Mouse (Mus musculus) kidney, embryonic 15.5 days (tissue): ENCODE data around the gene Pofut1. TPM values are rescaled to one million over a fixed set of nuclear protein-coding genes. Genes with fewer than 3 reads are reported as not detected.

Experiments used
- ATAC-seq: fragments of 200-750 bp; cut with Nextera tagmentation; replicated peaks from 2 replicates; pipeline ENCODE4 v1.8.0; 2017; ENCODE audit warnings: moderate TSS enrichment; ENCODE audit not compliant: low FRiP score
- H3K27ac ChIP-seq: fragments of 300-500 bp; sonication (generic); 2 replicates; pipeline ENCODE4 v1.5.1; 2015; ENCODE audit warnings: mild to moderate bottlenecking, inconsistent platforms
- H3K27me3 ChIP-seq: fragments of 300-500 bp; sonication (generic); 2 replicates; pipeline ENCODE4 v1.6.1; 2015; ENCODE audit warnings: inconsistent platforms
- H3K36me3 ChIP-seq: fragments of 300-500 bp; sonication (generic); 2 replicates; pipeline ENCODE4 v1.6.1; 2015; ENCODE audit warnings: inconsistent platforms
- H3K4me1 ChIP-seq: fragments of 300-500 bp; sonication (generic); 2 replicates; pipeline ENCODE4 v1.6.1; 2015; ENCODE audit warnings: inconsistent platforms
- H3K4me2 ChIP-seq: fragments of 300-500 bp; sonication (generic); 2 replicates; pipeline ENCODE4 v1.6.1; 2015; ENCODE audit warnings: moderate library complexity, mild to moderate bottlenecking, inconsistent platforms
- H3K4me3 ChIP-seq: fragments of 300-500 bp; sonication (generic); replicated peaks from 2 replicates; pipeline ENCODE4 v1.5.1; 2015; ENCODE audit warnings: mild to moderate bottlenecking, inconsistent platforms
- H3K9ac ChIP-seq: fragments of 300-500 bp; sonication (generic); 2 replicates; pipeline ENCODE4 v1.6.1; 2015; ENCODE audit warnings: mild to moderate bottlenecking, inconsistent platforms
- H3K9me3 ChIP-seq: fragments of 300-500 bp; sonication (generic); replicated peaks from 2 replicates; pipeline ENCODE4 v1.6.1; 2016; ENCODE audit warnings: inconsistent platforms
- WGBS: fragments of 180-500 bp; shearing (Covaris S2); methylation state at CpG from one replicate; pipeline ENCODE4 v1.1.7; 2015; ENCODE audit warnings: mixed read lengths; 5-methylcytosine and 5-hydroxymethylcytosine counted together
- polyA plus RNA-seq: library from polyadenylated mRNA; unstranded; fragments of >200 nt; fragmentation: Nextera tagmentation; extraction: Ambion mirVana; gene quantifications from 2 replicates; pipeline ENCODE4 v1.2.1, GENCODE M21; 2015

Pofut1 gene
- polyA plus RNA-seq, 1 experiment from 2014 or later: 6.4 TPM

GRCm38 (mm10) chr2:153218516-153218915, 22.8 kb upstream of the Pofut1 start:
- no peaks in the 10 kb centered on the region for H3K4me1 ChIP-seq
- H3K27me3 ChIP-seq: no peaks in the 10 kb centered on the region
- H3K4me2 ChIP-seq: no peak overlapping the region
- H3K27ac ChIP-seq: no peak overlapping the region
- WGBS: 74% methylated on average over 3 of the region's 3 CpGs
- H3K9me3 ChIP-seq: no peaks in the 10 kb centered on the region
- H3K36me3 ChIP-seq: no peaks in the 10 kb centered on the region
- no peak overlapping the region for H3K9ac ChIP-seq
- H3K4me3 ChIP-seq: no peak overlapping the region
- no peak for ATAC-seq

GRCm38 (mm10) chr2:153221620-153222019, 19.7 kb upstream of the Pofut1 start:
- Histone ChIP-seq H3K9ac (no peak overlapping the region), H3K4me3 (no peak overlapping the region), H3K4me2 (no peak overlapping the region), H3K9me3 (no peaks in the 10 kb centered on the region), H3K27ac (no peak overlapping the region), H3K4me1 (peaks cover 13% of the 10 kb centered on the region), H3K36me3 (no peaks in the 10 kb centered on the region), H3K27me3 (no peaks in the 10 kb centered on the region)
- WGBS: 83% methylated on average over 4 of the region's 4 CpGs
- ATAC-seq: no peak; the same call in 1 of the 2 replicates

GRCm38 (mm10) chr2:153222130-153222529, 19.2 kb upstream of the Pofut1 start:
- H3K9me3 ChIP-seq: no peaks in the 10 kb centered on the region
- H3K4me1 ChIP-seq: peaks cover 13% of the 10 kb centered on the region
- ATAC-seq: no peak
- H3K4me3 ChIP-seq: no peak overlapping the region
- no peak overlapping the region for H3K9ac ChIP-seq
- no peaks in the 10 kb centered on the region; the same call in 1 of the 2 replicates for H3K36me3 ChIP-seq
- H3K4me2 ChIP-seq: no peak overlapping the region
- no peaks in the 10 kb centered on the region for H3K27me3 ChIP-seq
- no peak overlapping the region for H3K27ac ChIP-seq

DNA sequence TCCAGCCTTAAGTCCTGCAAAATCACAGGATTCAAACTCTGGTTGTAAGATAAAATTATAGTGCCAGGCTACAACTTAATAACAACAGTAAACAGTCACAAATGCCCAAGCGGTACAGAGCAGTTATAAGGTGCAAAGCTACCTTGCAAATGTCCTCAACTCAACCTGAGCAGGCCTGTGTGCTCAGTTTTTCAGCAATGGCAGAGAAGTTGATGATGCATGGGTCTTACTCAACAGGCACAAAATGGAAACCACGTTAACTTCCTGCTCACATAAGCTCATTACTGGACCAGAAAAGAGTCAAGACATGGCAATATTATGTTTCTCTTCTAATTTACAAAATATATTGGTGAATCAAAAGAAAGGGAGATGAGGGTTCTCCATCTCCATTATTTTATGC, 18.8 kb upstream of the Pofut1 start:
- H3K4me1 ChIP-seq: peaks cover 13% of the 10 kb centered on the region
- ATAC-seq: no peak
- no peaks in the 10 kb centered on the region for H3K9me3 ChIP-seq
- H3K4me3 ChIP-seq: no peak overlapping the region
- no peak overlapping the region for H3K27ac ChIP-seq
- H3K27me3 ChIP-seq: no peaks in the 10 kb centered on the region
- H3K4me2 ChIP-seq: no peak overlapping the region
- no peak overlapping the region for H3K9ac ChIP-seq
- H3K36me3 ChIP-seq: peaks cover 3% of the 10 kb centered on the region
- 91% methylated on average over 2 of the region's 2 CpGs for WGBS

GRCm38 (mm10) chr2:153224946-153225594, 16.3 kb upstream of the Pofut1 start, which contains the start of gene Tspyl3:
TSS of gene Tspyl3 (minus strand) at chr2:153225441.
- H3K4me1 ChIP-seq: peaks cover 13% of the 10 kb centered on the region
- no peaks in the 10 kb centered on the region for H3K9me3 ChIP-seq
- WGBS: under 1% methylated on average over 31 of the region's 31 CpGs
- peak within 1 kb of the TSS; percentile 66 for H3K4me3 ChIP-seq
- H3K9ac ChIP-seq: peak within 1 kb of the TSS; percentile 73
- H3K36me3 ChIP-seq: peaks cover 25% of the 10 kb centered on the region
- peak; percentile 58 for ATAC-seq
- H3K27me3 ChIP-seq: no peaks in the 10 kb centered on the region
- H3K27ac ChIP-seq: peak within 1 kb of the TSS; percentile 79
- peak within 1 kb of the TSS; percentile 87 for H3K4me2 ChIP-seq

DNA sequence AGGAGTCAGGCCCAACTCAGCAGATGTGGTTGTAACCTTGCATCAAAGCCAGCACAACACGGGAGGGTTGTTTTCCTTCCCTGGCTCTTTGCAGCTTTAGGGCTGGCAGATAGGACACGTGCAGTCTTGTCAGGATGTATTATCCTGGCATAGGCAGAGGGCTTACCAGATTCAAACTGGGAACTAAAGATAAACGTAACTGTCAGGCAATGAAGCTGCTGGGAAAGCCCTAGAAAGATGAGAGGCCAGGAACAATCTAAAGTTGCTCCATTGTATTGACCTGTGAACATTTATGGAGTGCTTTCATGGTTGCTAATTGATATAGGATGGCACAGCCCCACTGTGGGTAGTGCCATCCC, 15.8 kb upstream of the Pofut1 start:
- H3K4me2 ChIP-seq: peak overlapping the region; percentile 87
- H3K4me3 ChIP-seq: peak overlapping the region; percentile 66
- H3K4me1 ChIP-seq: peaks cover 13% of the 10 kb centered on the region
- peak; percentile 3; the same call in 1 of the 2 replicates for ATAC-seq
- no peaks in the 10 kb centered on the region for H3K9me3 ChIP-seq
- peak overlapping the region; percentile 79 for H3K27ac ChIP-seq
- no peaks in the 10 kb centered on the region for H3K27me3 ChIP-seq
- peak overlapping the region; percentile 73 for H3K9ac ChIP-seq
- 2% methylated on average over 3 of the region's 3 CpGs for WGBS
- H3K36me3 ChIP-seq: peaks cover 30% of the 10 kb centered on the region

- Histone ChIP-seq H3K9ac (no peak overlapping the region), H3K4me2 (no peak overlapping the region), H3K27me3 (no peaks in the 10 kb centered on the region), H3K4me3 (no peak overlapping the region), H3K9me3 (no peaks in the 10 kb centered on the region), H3K4me1 (peaks cover 13% of the 10 kb centered on the region), H3K36me3 (peaks cover 54% of the 10 kb centered on the region), H3K27ac (no peak overlapping the region)
- 93% methylated on average over 4 of the region's 4 CpGs for WGBS
- no peak for ATAC-seq
Observed at GRCm38 (mm10) chr2:153227959-153228358, 13.4 kb upstream of the Pofut1 start.

DNA sequence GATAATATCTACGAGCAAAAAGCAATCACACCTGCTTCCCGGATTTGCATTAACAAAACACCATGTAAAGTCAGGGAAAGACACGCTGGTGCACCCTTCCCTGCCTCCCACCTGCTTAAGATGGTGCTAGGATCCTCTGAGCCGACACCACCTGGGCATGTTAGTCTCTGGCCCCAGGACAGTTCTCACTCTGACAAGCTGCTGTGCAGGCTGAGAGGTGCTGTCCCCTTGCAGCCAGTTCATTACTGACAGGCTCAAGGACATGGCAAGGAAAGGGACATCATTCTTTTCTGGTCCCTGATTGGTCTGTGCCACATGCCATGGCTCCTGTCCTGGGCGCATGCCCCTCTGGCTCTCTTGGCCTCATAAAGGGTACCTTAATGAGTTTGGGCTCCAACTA, 12.8 kb upstream of the Pofut1 start:
- no peaks in the 10 kb centered on the region for H3K27me3 ChIP-seq
- H3K4me2 ChIP-seq: no peak overlapping the region
- peaks cover 59% of the 10 kb centered on the region for H3K36me3 ChIP-seq
- H3K9ac ChIP-seq: no peak overlapping the region
- ATAC-seq: no peak
- H3K4me3 ChIP-seq: no peak overlapping the region
- H3K4me1 ChIP-seq: peaks cover 13% of the 10 kb centered on the region
- WGBS: 85% methylated on average over 5 of the region's 5 CpGs
- H3K27ac ChIP-seq: no peak overlapping the region
- H3K9me3 ChIP-seq: no peaks in the 10 kb centered on the region

DNA sequence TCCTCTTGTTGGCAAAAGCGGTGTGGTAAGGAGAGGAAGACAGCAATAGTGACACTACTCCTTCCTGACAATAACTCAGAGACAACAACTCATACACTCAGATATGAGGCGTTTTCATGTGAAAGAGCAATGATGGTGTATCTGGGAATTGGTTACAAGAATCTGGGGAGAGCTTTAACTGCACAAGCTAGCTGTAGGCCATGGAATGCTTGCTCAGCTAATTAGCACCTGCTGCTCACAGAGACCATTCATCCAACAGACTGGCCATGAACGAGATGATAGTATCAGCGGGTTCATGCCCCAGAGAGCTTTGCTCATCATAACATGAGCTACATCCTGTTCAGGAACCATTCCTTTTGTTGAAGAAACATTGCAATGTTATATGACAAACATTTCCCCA, 4.1 kb upstream of the Pofut1 start:
- H3K9ac ChIP-seq: no peak overlapping the region
- no peak overlapping the region for H3K27ac ChIP-seq
- H3K4me1 ChIP-seq: peaks cover 49% of the 10 kb centered on the region
- H3K36me3 ChIP-seq: peaks cover 45% of the 10 kb centered on the region
- 53% methylated on average over 4 of the region's 4 CpGs for WGBS
- no peak overlapping the region for H3K4me2 ChIP-seq
- no peaks in the 10 kb centered on the region for H3K27me3 ChIP-seq
- no peak for ATAC-seq
- no peak overlapping the region for H3K4me3 ChIP-seq
- H3K9me3 ChIP-seq: no peaks in the 10 kb centered on the region

GRCm38 (mm10) chr2:153237891-153238290, 3.4 kb upstream of the Pofut1 start:
- Histone ChIP-seq H3K36me3 (peaks cover 38% of the 10 kb centered on the region), H3K27me3 (no peaks in the 10 kb centered on the region), H3K4me2 (peak overlapping the region; percentile 80; the same call in 1 of the 2 replicates), H3K27ac (no peak overlapping the region), H3K9ac (no peak overlapping the region), H3K4me3 (no peak overlapping the region), H3K4me1 (peaks cover 52% of the 10 kb centered on the region), H3K9me3 (no peaks in the 10 kb centered on the region)
- WGBS: 56% methylated on average over 4 of the region's 4 CpGs
- no peak for ATAC-seq

DNA sequence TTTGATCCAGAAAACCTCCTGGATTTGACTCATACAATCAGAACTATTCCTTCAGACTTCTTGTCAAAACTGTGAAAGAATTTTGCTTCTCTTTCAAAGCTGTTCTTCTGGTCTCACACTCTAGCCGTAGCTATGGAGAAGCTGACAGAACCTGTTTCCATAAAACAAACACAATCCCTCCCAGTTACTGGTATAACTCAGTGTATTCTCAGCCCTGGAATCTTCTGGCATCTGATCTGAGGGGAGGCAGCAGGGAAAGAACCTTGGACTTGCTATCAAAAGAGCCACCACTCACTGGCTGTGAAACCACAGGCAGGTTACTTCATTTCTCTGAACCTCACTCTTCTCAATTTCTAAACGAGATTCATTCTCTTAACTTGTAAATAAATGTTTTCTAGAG, 2.9 kb upstream of the Pofut1 start:
- 65% methylated on average over 2 of the region's 2 CpGs for WGBS
- H3K4me3 ChIP-seq: no peak overlapping the region
- no peak overlapping the region for H3K27ac ChIP-seq
- H3K4me2 ChIP-seq: peak overlapping the region; percentile 80; the same call in 1 of the 2 replicates
- peaks cover 35% of the 10 kb centered on the region for H3K36me3 ChIP-seq
- H3K9ac ChIP-seq: no peak overlapping the region
- H3K4me1 ChIP-seq: peaks cover 52% of the 10 kb centered on the region
- H3K9me3 ChIP-seq: no peaks in the 10 kb centered on the region
- no peak for ATAC-seq
- no peaks in the 10 kb centered on the region for H3K27me3 ChIP-seq

DNA sequence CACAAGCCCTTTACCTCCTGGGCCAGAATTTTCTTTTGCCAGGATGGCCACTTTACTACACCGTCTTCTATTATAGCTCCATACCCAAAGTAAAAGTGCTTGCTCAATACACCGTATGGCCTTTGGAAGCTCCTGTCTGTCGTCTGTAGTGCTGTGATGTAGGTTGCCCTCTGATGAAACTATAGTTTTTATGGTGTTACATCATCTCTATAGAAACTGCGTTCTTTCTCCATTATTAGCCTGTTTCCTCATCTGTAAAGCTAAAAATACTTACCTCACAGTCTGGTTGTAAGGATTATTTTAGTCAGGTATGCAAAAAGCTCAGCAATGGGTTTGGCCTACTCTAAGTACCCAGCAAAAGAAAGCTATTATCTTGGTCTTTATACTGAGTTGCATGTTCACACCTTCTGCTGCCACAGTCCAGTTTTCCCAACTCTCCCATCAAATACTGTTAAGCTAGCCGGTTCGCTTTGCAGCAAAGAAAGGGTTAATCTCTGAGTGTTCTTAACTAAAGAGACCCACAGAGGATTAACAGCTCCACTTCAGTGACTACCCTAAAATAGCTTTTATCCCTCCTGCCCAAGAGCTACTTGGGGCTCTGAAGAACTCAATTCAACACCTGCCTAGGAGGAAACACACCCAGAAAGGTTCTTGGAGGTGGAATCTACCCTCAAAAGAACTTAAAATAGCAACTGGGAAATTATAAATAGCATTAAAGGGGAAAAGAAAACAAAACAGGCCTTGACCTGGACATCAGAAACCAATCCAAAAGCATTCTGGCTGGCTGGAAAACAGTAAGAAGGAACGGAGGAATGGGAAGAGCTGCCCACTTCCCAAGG, 2.1 kb upstream of the Pofut1 start:
- no peaks in the 10 kb centered on the region for H3K27me3 ChIP-seq

More for the DNA sequence above, 2.1 kb upstream of the Pofut1 start:
- WGBS: 59% methylated on average over 7 of the region's 7 CpGs
- H3K36me3 ChIP-seq: peaks cover 32% of the 10 kb centered on the region
- no peaks in the 10 kb centered on the region for H3K9me3 ChIP-seq
- peaks cover 52% of the 10 kb centered on the region for H3K4me1 ChIP-seq
- H3K4me3 ChIP-seq: peak overlapping the region; percentile 99
- H3K4me2 ChIP-seq: peak overlapping the region; percentile 80
- H3K9ac ChIP-seq: peak overlapping the region; percentile 100
- H3K27ac ChIP-seq: peak overlapping the region; percentile 95
- no peak for ATAC-seq
